Mouse (Mus musculus) MEL (cell line): ENCODE data around the gene Fbxl8. TPM values are rescaled to one million over a fixed set of nuclear protein-coding genes. Genes with fewer than 3 reads are reported as not detected.

Source experiments
- DNase-seq: peaks from one replicate; pipeline ENCODE4 v3.0.0; 2011; ENCODE audit warnings: low read depth, low spot score
- H3K27ac ChIP-seq: 2 replicates; pipeline ENCODE4 v1.5.1; 2012; ENCODE audit warnings: low read depth, mild to moderate bottlenecking, control low read depth, low read length, moderate library complexity; ENCODE audit not compliant: control insufficient read depth
- H3K27me3 ChIP-seq, 2 experiments: fragments of 150-350 bp in 1 of 2; sonication (generic) in 1 of 2; 2 replicates each; pipeline ENCODE4 v1.6.1; 2012; ENCODE audit warnings: low read length in 2 of 2, mild to moderate bottlenecking in 2 of 2, improper control_type of control experiment in 1 of 2, moderate library complexity in 1 of 2; ENCODE audit not compliant: insufficient read depth in 2 of 2, control insufficient read depth in 1 of 2
- H3K36me3 ChIP-seq, 2 experiments: 2 replicates each; pipeline ENCODE4 v1.6.1; 2012 to 2014; ENCODE audit warnings: low read length in 2 of 2, improper control_type of control experiment in 1 of 2, inconsistent platforms in 1 of 2, mild to moderate bottlenecking in 1 of 2; ENCODE audit not compliant: insufficient read depth in 2 of 2, control insufficient read depth in 1 of 2
- H3K4me1 ChIP-seq, 2 experiments: fragments of 150-350 bp in 1 of 2; sonication (generic) in 1 of 2; 2 replicates each; pipeline ENCODE4 v1.6.1; 2012; ENCODE audit warnings: low read length in 2 of 2, improper control_type of control experiment in 1 of 2, mild to moderate bottlenecking in 1 of 2; ENCODE audit not compliant: insufficient read depth in 2 of 2, control insufficient read depth in 1 of 2
- H3K4me3 ChIP-seq, 2 experiments: fragments of 150-350 bp in 1 of 2; sonication (generic) in 1 of 2; 2 replicates each; pipeline ENCODE4 v1.5.1; 2012; ENCODE audit warnings: low read depth in 2 of 2, low read length in 2 of 2, mild to moderate bottlenecking in 2 of 2, moderate library complexity in 2 of 2, control low read depth in 1 of 2, improper control_type of control experiment in 1 of 2; ENCODE audit not compliant: control insufficient read depth in 1 of 2, insufficient read depth in 1 of 2
- H3K79me2 ChIP-seq: 2 replicates; pipeline ENCODE4 v1.6.1; 2012; ENCODE audit warnings: mild to moderate bottlenecking, low read length, moderate library complexity; ENCODE audit not compliant: control insufficient read depth, poor library complexity, insufficient read depth
- H3K9ac ChIP-seq: 2 replicates; pipeline ENCODE4 v1.6.1; 2012; ENCODE audit warnings: low read depth, mild to moderate bottlenecking, control low read depth, low read length, moderate library complexity; ENCODE audit not compliant: control insufficient read depth, poor library complexity, severe bottlenecking
- H3K9me3 ChIP-seq: fragments of 150-350 bp; sonication (generic); replicated peaks from 2 replicates; pipeline ENCODE4 v1.6.1; 2012; ENCODE audit warnings: mild to moderate bottlenecking, low read length, improper control_type of control experiment, moderate library complexity; ENCODE audit not compliant: insufficient read depth
- CHD1 ChIP-seq: IDR thresholded peaks from 2 replicates; pipeline ENCODE4 v1.6.1; 2012; ENCODE audit warnings: low read depth, mild to moderate bottlenecking, inconsistent platforms, low read length, improper control_type of control experiment
- E2F4 ChIP-seq: IDR thresholded peaks from 2 replicates; pipeline ENCODE4 v1.6.1; 2011; ENCODE audit warnings: low read depth, low read length, improper control_type of control experiment, borderline replicate concordance
- ELF1 ChIP-seq: IDR thresholded peaks from 2 replicates; pipeline ENCODE4 v1.6.1; 2014; ENCODE audit warnings: low read depth, mild to moderate bottlenecking, inconsistent platforms, low read length, improper control_type of control experiment, moderate library complexity
- EP300 ChIP-seq, 2 experiments: IDR thresholded peaks; 2 replicates each; pipeline ENCODE4 v1.6.1; 2011; ENCODE audit warnings: improper control_type of control experiment in 2 of 2, low read length in 2 of 2, low read depth in 1 of 2, mild to moderate bottlenecking in 1 of 2
- GABPA ChIP-seq: IDR thresholded peaks from 2 replicates; pipeline ENCODE4 v1.6.1; 2012; ENCODE audit warnings: low read depth, mild to moderate bottlenecking, inconsistent platforms, low read length, improper control_type of control experiment, moderate library complexity
- HCFC1 ChIP-seq: IDR thresholded peaks from 2 replicates; pipeline ENCODE4 v1.6.1; 2012; ENCODE audit warnings: low read depth, mild to moderate bottlenecking, inconsistent platforms, low read length, improper control_type of control experiment, moderate library complexity
- MEF2A ChIP-seq: IDR thresholded peaks from 2 replicates; pipeline ENCODE4 v1.6.1; 2014; ENCODE audit warnings: low read depth, mild to moderate bottlenecking, inconsistent platforms, low read length, improper control_type of control experiment; ENCODE audit not compliant: poor library complexity, insufficient replicate concordance, severe bottlenecking; ENCODE audit errors: extremely low read depth
- MYC ChIP-seq: IDR thresholded peaks from 2 replicates; pipeline ENCODE4 v1.6.1; 2011; ENCODE audit warnings: low read depth, mild to moderate bottlenecking, low read length, improper control_type of control experiment, moderate library complexity
- POLR2AphosphoS5 ChIP-seq: IDR thresholded peaks from 2 replicates; pipeline ENCODE4 v1.6.1; 2012; ENCODE audit warnings: low read depth, borderline replicate concordance, mild to moderate bottlenecking, inconsistent platforms, low read length, moderate library complexity, mixed read lengths
- RAD21 ChIP-seq: IDR thresholded peaks from 2 replicates; pipeline ENCODE4 v1.6.1; 2011; ENCODE audit warnings: mild to moderate bottlenecking, low read depth, low read length, improper control_type of control experiment
- TAL1 ChIP-seq: IDR thresholded peaks from 2 replicates; pipeline ENCODE4 v1.6.1; 2012; ENCODE audit warnings: mild to moderate bottlenecking, inconsistent platforms, low read length, moderate library complexity, mixed read lengths
- TBP ChIP-seq: IDR thresholded peaks from 2 replicates; pipeline ENCODE4 v1.8.0; 2011; ENCODE audit warnings: low read depth, low read length, improper control_type of control experiment
- USF1 ChIP-seq: IDR thresholded peaks from 2 replicates; pipeline ENCODE4 v1.6.1; 2014; ENCODE audit warnings: low read depth, mild to moderate bottlenecking, inconsistent platforms, low read length, improper control_type of control experiment, moderate library complexity
- ZMIZ1 ChIP-seq: IDR thresholded peaks from 2 replicates; pipeline ENCODE4 v1.6.1; 2012; ENCODE audit warnings: low read depth, mild to moderate bottlenecking, inconsistent platforms, low read length, improper control_type of control experiment, moderate library complexity
- polyA plus RNA-seq, 2 experiments: library from polyadenylated mRNA; stranded (reverse) in 1 of 2; unstranded in 1 of 2; fragments of >175 nt in 1 of 2; fragments of >200 nt in 1 of 2; gene quantifications; 2 replicates each; pipeline versions ENCODE4 v1.2.1 to v1.2.4; 2012; ENCODE audit warnings: low replicate concordance in 2 of 2, low read depth in 1 of 2; ENCODE audit not compliant: insufficient read length in 2 of 2, insufficient read depth in 1 of 2, missing spikeins in 1 of 2
- total RNA-seq: library from RNA; depleted of rRNA; stranded (reverse); fragments of 300-350 nt; gene quantifications from 2 replicates; pipeline ENCODE4 v1.2.3, GENCODE M21; 2012; rRNA removed

Gene Fbxl8
- total and polyA plus RNA-seq, 3 experiments = 4.1 to 7.2 TPM; not detected in 1

- H3K27ac ChIP-seq = no peak overlapping the region
- H3K9me3 ChIP-seq = no peaks in the 10 kb centered on the region
- no peak overlapping the region for H3K4me3 ChIP-seq
- H3K79me2 ChIP-seq = no peaks in the 10 kb centered on the region
- TF ChIP-seq EP300 (IDR thresholded peaks at IDR 0.05; ENCODE audit: low read depth in 1 of 2, low read length in 2 of 2) (no peak), MYC (no peak), RAD21 (no peak), GABPA (no peak), ZMIZ1 (no peak), USF1 (no peak), TBP (no peak), CHD1 (no peak), POLR2AphosphoS5 (no peak), ELF1 (no peak), E2F4 (no peak), TAL1 (no peak), MEF2A (no peak), HCFC1 (no peak)
- H3K9ac ChIP-seq = no peak overlapping the region
- peaks cover 0 to 25% of the 10 kb centered on the region in 2 experiments; a peak in 2 of 4 replicates for H3K36me3 ChIP-seq
- no peaks in the 10 kb centered on the region for H3K27me3 ChIP-seq
- peaks cover 11 to 24% of the 10 kb centered on the region in 2 experiments for H3K4me1 ChIP-seq
- DNase-seq = no peak
Measured at GRCm38 (mm10) chr8:105318662-105319190, 54.3 kb downstream of the Fbxl8 start.

Other genes starting within 250 kb of the Fbxl8 start
- gene Ces3a, start 216.0 kb upstream of the Fbxl8 start, total RNA-seq = not detected in 2 replicates
- not detected for gene Ces3a, start 216.0 kb upstream of the Fbxl8 start, polyA plus RNA-seq
- not detected in 2 replicates for gene Ces3b, start 180.9 kb upstream of the Fbxl8 start, total RNA-seq
- not detected for gene Ces3b, start 180.9 kb upstream of the Fbxl8 start, polyA plus RNA-seq
- gene Ces4a, start 132.8 kb upstream of the Fbxl8 start, total RNA-seq = not detected in 2 replicates
- not detected for gene Ces4a, start 132.8 kb upstream of the Fbxl8 start, polyA plus RNA-seq
- gene Cbfb, start 94.0 kb upstream of the Fbxl8 start, total RNA-seq = 32.5 and 40.6 TPM in 2 replicates
- gene Cbfb, start 94.0 kb upstream of the Fbxl8 start, polyA plus RNA-seq = 10 to 100 TPM in 1 of 2 experiments, not detected in 1; 37.9 TPM
- gene D230025D16Rik, start 39.5 kb upstream of the Fbxl8 start, total RNA-seq = 16.0 and 18.3 TPM in 2 replicates
- gene D230025D16Rik, start 39.5 kb upstream of the Fbxl8 start, polyA plus RNA-seq = 10 to 100 TPM in 1 of 2 experiments, not detected in 1; 22.4 TPM
- gene B3gnt9, start 9.5 kb upstream of the Fbxl8 start, total RNA-seq = 2.7 and 2.8 TPM in 2 replicates
- 1 to 10 TPM in 1 of 2 experiments, not detected in 1; 4.7 TPM for gene B3gnt9, start 9.5 kb upstream of the Fbxl8 start, polyA plus RNA-seq
- gene Tradd, start within 50 bp of the Fbxl8 start, total RNA-seq = 29.0 and 31.0 TPM in 2 replicates
- 10 to 100 TPM in 1 of 2 experiments, not detected in 1; 33.5 TPM for gene Tradd, start within 50 bp of the Fbxl8 start, polyA plus RNA-seq
- gene Hsf4, start 5.2 kb downstream of the Fbxl8 start, total RNA-seq = 1.4 and 1.7 TPM in 2 replicates
- 1 to 10 TPM in 1 of 2 experiments, not detected in 1; 7.1 TPM for gene Hsf4, start 5.2 kb downstream of the Fbxl8 start, polyA plus RNA-seq
- gene Nol3, start 11.5 kb downstream of the Fbxl8 start, total RNA-seq = 0.69 and 0.89 TPM in 2 replicates
- gene Nol3, start 11.5 kb downstream of the Fbxl8 start, polyA plus RNA-seq = under 1 TPM in 1 of 2 experiments, not detected in 1; 0.63 TPM
- gene 4931428F04Rik, start 25.2 kb downstream of the Fbxl8 start, total RNA-seq = 5.6 and 8.2 TPM in 2 replicates
- gene 4931428F04Rik, start 25.2 kb downstream of the Fbxl8 start, polyA plus RNA-seq = 10 to 100 TPM in 1 of 2 experiments, not detected in 1; 13.0 TPM
- 0.56 and 0.69 TPM in 2 replicates for gene Exoc3l, start 31.5 kb downstream of the Fbxl8 start, total RNA-seq
- 1 to 10 TPM in 1 of 2 experiments, not detected in 1; 2.0 TPM for gene Exoc3l, start 31.5 kb downstream of the Fbxl8 start, polyA plus RNA-seq
- gene E2f4, start 33.0 kb downstream of the Fbxl8 start, total RNA-seq = 95.9 and 98.5 TPM in 2 replicates
- 100 to 1,000 TPM in 1 of 2 experiments, 10 to 100 TPM in 1; 97.9 to 313 TPM for gene E2f4, start 33.0 kb downstream of the Fbxl8 start, polyA plus RNA-seq
- gene Elmo3, start 41.0 kb downstream of the Fbxl8 start, total RNA-seq = 1.0 and 1.3 TPM in 2 replicates
- gene Elmo3, start 41.0 kb downstream of the Fbxl8 start, polyA plus RNA-seq = 1 to 10 TPM in 1 of 2 experiments, not detected in 1; 2.9 TPM
- 2.6 and 3.2 TPM in 2 replicates for gene Lrrc29, start 61.6 kb downstream of the Fbxl8 start, total RNA-seq
- 1 to 10 TPM in 1 of 2 experiments, not detected in 1; 6.1 TPM for gene Lrrc29, start 61.6 kb downstream of the Fbxl8 start, polyA plus RNA-seq
- 123 and 149 TPM in 2 replicates for gene Tmem208, start 61.7 kb downstream of the Fbxl8 start, total RNA-seq
- 10 to 100 TPM in 1 of 2 experiments, not detected in 1; 94.5 TPM for gene Tmem208, start 61.7 kb downstream of the Fbxl8 start, polyA plus RNA-seq
- gene Fhod1, start 83.3 kb downstream of the Fbxl8 start, total RNA-seq = 2.5 and 2.8 TPM in 2 replicates
- 10 to 100 TPM in 1 of 2 experiments, not detected in 1; 10.9 TPM for gene Fhod1, start 83.3 kb downstream of the Fbxl8 start, polyA plus RNA-seq
- 0.12 and 0.20 TPM in 2 replicates for gene Slc9a5, start 84.2 kb downstream of the Fbxl8 start, total RNA-seq
- 1 to 10 TPM in 1 of 2 experiments, not detected in 1; 1.9 TPM for gene Slc9a5, start 84.2 kb downstream of the Fbxl8 start, polyA plus RNA-seq
- not detected in 2 replicates for gene Plekhg4, start 108.6 kb downstream of the Fbxl8 start, total RNA-seq
- under 1 TPM in 1 of 2 experiments, not detected in 1; 0.10 TPM for gene Plekhg4, start 108.6 kb downstream of the Fbxl8 start, polyA plus RNA-seq
- gene Kctd19, start 148.9 kb downstream of the Fbxl8 start, total RNA-seq = not detected in 2 replicates
- gene Kctd19, start 148.9 kb downstream of the Fbxl8 start, polyA plus RNA-seq = not detected
- not detected in 2 replicates for gene Lrrc36, start 148.9 kb downstream of the Fbxl8 start, total RNA-seq
- gene Lrrc36, start 148.9 kb downstream of the Fbxl8 start, polyA plus RNA-seq = under 1 TPM in 1 of 2 experiments, not detected in 1; 0.06 TPM
- 0.42 and 0.81 TPM in 2 replicates for gene Tppp3, start 206.9 kb downstream of the Fbxl8 start, total RNA-seq
- gene Tppp3, start 206.9 kb downstream of the Fbxl8 start, polyA plus RNA-seq = 1 to 10 TPM in 1 of 2 experiments, not detected in 1; 1.7 TPM
- 4.7 and 4.9 TPM in 2 replicates for gene Zdhhc1, start 232.3 kb downstream of the Fbxl8 start, total RNA-seq
- 10 to 100 TPM in 1 of 2 experiments, not detected in 1; 11.5 TPM for gene Zdhhc1, start 232.3 kb downstream of the Fbxl8 start, polyA plus RNA-seq